Mouse (Mus musculus) midbrain, embryonic 13.5 days (tissue): ENCODE results near the gene Enpp4. TPM values are rescaled to one million over a fixed set of nuclear protein-coding genes. Genes with fewer than 3 reads are reported as not detected.

ENCODE experiments used
- ATAC-seq: fragments of 200-750 bp; cut with Nextera tagmentation; 2 replicates; pipeline ENCODE4 v1.8.0; 2017; ENCODE audit warnings: mild to moderate bottlenecking, moderate TSS enrichment, moderate library complexity
- H3K27ac ChIP-seq: fragments of 300-500 bp; sonication (generic); 2 replicates; pipeline ENCODE4 v1.5.1; 2015; ENCODE audit warnings: inconsistent platforms, mild to moderate bottlenecking, moderate library complexity
- H3K27me3 ChIP-seq: fragments of 300-500 bp; sonication (generic); 2 replicates; pipeline ENCODE4 v1.6.1; 2015; ENCODE audit warnings: mild to moderate bottlenecking, inconsistent platforms
- H3K36me3 ChIP-seq: fragments of 300-500 bp; sonication (generic); 2 replicates; pipeline ENCODE4 v1.6.1; 2015; ENCODE audit warnings: mild to moderate bottlenecking, inconsistent platforms
- H3K4me1 ChIP-seq: fragments of 300-500 bp; sonication (generic); replicated peaks from 2 replicates; pipeline ENCODE4 v1.6.1; 2015; ENCODE audit warnings: inconsistent platforms
- H3K4me2 ChIP-seq: fragments of 300-500 bp; sonication (generic); replicated peaks from 2 replicates; pipeline ENCODE4 v1.6.1; 2015; ENCODE audit warnings: moderate library complexity, mild to moderate bottlenecking, inconsistent platforms
- H3K4me3 ChIP-seq: fragments of 300-500 bp; sonication (generic); replicated peaks from 2 replicates; pipeline ENCODE4 v1.5.1; 2015; ENCODE audit warnings: mild to moderate bottlenecking, inconsistent platforms
- H3K9ac ChIP-seq: fragments of 300-500 bp; sonication (generic); replicated peaks from 2 replicates; pipeline ENCODE4 v1.6.1; 2015; ENCODE audit warnings: mild to moderate bottlenecking, inconsistent platforms
- H3K9me3 ChIP-seq: fragments of 300-500 bp; sonication (generic); 2 replicates; pipeline ENCODE4 v1.6.1; 2016; ENCODE audit warnings: mild to moderate bottlenecking, inconsistent platforms
- WGBS: fragments of 180-500 bp; shearing (Covaris S2); methylation state at CpG from one replicate; pipeline ENCODE4 v1.1.7; 2015; 5-methylcytosine and 5-hydroxymethylcytosine counted together
- polyA plus RNA-seq: library from polyadenylated mRNA; unstranded; fragments of >200 nt; fragmentation: Nextera tagmentation; extraction: Ambion mirVana; gene quantifications from 2 replicates; pipeline ENCODE4 v1.2.1, GENCODE M21; 2015

Enpp4 gene
- polyA plus RNA-seq, 1 experiment from 2014 or later: 4.0 TPM

DNA sequence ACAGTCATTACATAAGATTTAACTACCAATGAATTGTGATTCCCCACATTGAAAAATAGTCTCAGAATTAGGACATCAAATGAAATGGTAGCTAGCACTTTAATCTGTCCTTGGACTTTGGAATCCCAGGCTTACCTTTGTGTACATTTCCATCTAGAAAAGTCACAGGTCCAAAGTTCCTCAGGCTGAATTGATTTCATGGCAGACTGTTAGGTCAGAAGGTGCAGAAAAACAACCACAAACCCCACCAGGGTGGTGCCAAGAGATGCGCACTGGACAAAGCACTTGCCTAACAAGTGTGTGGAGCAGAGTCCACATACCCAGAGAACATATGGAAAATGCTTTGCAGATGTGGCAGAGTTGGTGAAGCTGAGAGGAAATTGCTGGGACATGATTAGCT is 48.5 kb downstream of the Enpp4 start:
- H3K9me3 ChIP-seq: no peaks in the 10 kb centered on the region
- no peak for ATAC-seq
- no peak overlapping the region for H3K9ac ChIP-seq
- H3K4me1 ChIP-seq: no peaks in the 10 kb centered on the region
- no peaks in the 10 kb centered on the region for H3K27me3 ChIP-seq
- H3K4me2 ChIP-seq: no peak overlapping the region
- 94% methylated on average over 1 of the region's 1 CpGs for WGBS
- H3K36me3 ChIP-seq: no peaks in the 10 kb centered on the region
- H3K27ac ChIP-seq: no peak overlapping the region
- H3K4me3 ChIP-seq: no peak overlapping the region

DNA sequence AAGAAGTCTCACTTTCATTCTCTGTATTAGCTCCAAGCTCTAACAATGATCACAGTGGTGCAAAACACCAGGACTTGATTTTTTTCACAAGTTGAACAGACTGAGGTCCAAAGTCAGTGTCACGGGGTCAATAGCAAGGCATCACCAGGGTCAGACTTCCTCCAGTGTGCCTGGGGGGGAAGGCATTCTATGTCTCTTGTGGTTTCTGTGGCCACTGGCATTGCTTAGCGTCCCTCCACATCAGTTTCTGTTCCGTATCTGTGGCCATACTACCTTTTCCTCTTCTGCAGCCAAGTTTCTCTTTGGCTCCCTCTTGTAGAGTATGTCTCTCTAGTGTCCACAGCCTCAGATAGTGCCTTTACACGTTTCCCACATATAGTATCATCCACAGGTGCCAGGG is 52.2 kb downstream of the Enpp4 start:
- H3K9ac ChIP-seq: no peak overlapping the region
- no peaks in the 10 kb centered on the region for H3K4me1 ChIP-seq
- H3K36me3 ChIP-seq: no peaks in the 10 kb centered on the region
- H3K27me3 ChIP-seq: no peaks in the 10 kb centered on the region
- H3K27ac ChIP-seq: no peak overlapping the region
- no peaks in the 10 kb centered on the region for H3K9me3 ChIP-seq
- H3K4me2 ChIP-seq: no peak overlapping the region
- WGBS: 88% methylated on average over 4 of the region's 4 CpGs
- no peak for ATAC-seq
- H3K4me3 ChIP-seq: no peak overlapping the region

Other genes starting within 250 kb of the Enpp4 start
- gene Enpp5, start 27.0 kb downstream of the Enpp4 start, polyA plus RNA-seq: 66.5 and 67.7 TPM in 2 replicates
- 0.70 and 0.72 TPM in 2 replicates for gene Clic5, start 82.8 kb upstream of the Enpp4 start, polyA plus RNA-seq